Mouse (Mus musculus) MEL (cell line): ENCODE measurements at regions not wholly inside any gene's neighbourhood (a gene's known extent, or its start where the extent isn't known, plus 50 kb on each side); places are given as distances from the start of the nearest gene placed in this dataset.

ENCODE experiments used
- CTCF ChIP-seq, 3 experiments: IDR thresholded peaks in 2 of 3; conservative IDR thresholded peaks in 1 of 3; 2 replicates each; pipeline ENCODE4 v1.5.1; 2011 to 2012; ENCODE audit warnings: low read length in 3 of 3, low read depth in 2 of 3, mild to moderate bottlenecking in 2 of 3, improper control_type of control experiment in 1 of 3, inconsistent platforms in 1 of 3, mixed read lengths in 1 of 3, moderate library complexity in 1 of 3; ENCODE audit not compliant: control insufficient read depth in 1 of 3, insufficient read depth in 1 of 3, poor library complexity in 1 of 3, severe bottlenecking in 1 of 3
- EP300 ChIP-seq, 2 experiments: IDR thresholded peaks; 2 replicates each; pipeline ENCODE4 v1.6.1; 2011; ENCODE audit warnings: improper control_type of control experiment in 2 of 2, low read length in 2 of 2, low read depth in 1 of 2, mild to moderate bottlenecking in 1 of 2
- ETS1 ChIP-seq: IDR thresholded peaks from 2 replicates; pipeline ENCODE4 v1.6.1; 2012; ENCODE audit warnings: low read depth, mild to moderate bottlenecking, inconsistent platforms, low read length, improper control_type of control experiment, moderate library complexity
- GATA1 ChIP-seq: IDR thresholded peaks from 2 replicates; pipeline ENCODE4 v1.6.1; 2011; ENCODE audit warnings: low read depth, low read length, improper control_type of control experiment
- HCFC1 ChIP-seq: IDR thresholded peaks from 2 replicates; pipeline ENCODE4 v1.6.1; 2012; ENCODE audit warnings: low read depth, mild to moderate bottlenecking, inconsistent platforms, low read length, improper control_type of control experiment, moderate library complexity
- JUND ChIP-seq: IDR thresholded peaks from 2 replicates; pipeline ENCODE4 v1.6.1; 2011; ENCODE audit warnings: low read depth, mild to moderate bottlenecking, improper control_type of control experiment, low read length
- KAT2A ChIP-seq: conservative IDR thresholded peaks from 2 replicates; pipeline ENCODE4 v1.6.1; 2012; ENCODE audit warnings: low read depth, low read length, improper control_type of control experiment, inconsistent platforms
- MXI1 ChIP-seq: IDR thresholded peaks from 2 replicates; pipeline ENCODE4 v1.6.1; 2011; ENCODE audit warnings: mild to moderate bottlenecking, low read depth, low read length, improper control_type of control experiment
- POLR2A ChIP-seq, 2 experiments: IDR thresholded peaks; 2 replicates each; pipeline ENCODE4 v1.6.1; 2011 to 2012; ENCODE audit warnings: low read length in 2 of 2, mild to moderate bottlenecking in 2 of 2, control low read depth in 1 of 2, improper control_type of control experiment in 1 of 2, low read depth in 1 of 2, moderate library complexity in 1 of 2; ENCODE audit not compliant: control insufficient read depth in 1 of 2, insufficient read depth in 1 of 2, poor library complexity in 1 of 2
- SIN3A ChIP-seq: IDR thresholded peaks from 2 replicates; pipeline ENCODE4 v1.6.1; 2012; ENCODE audit warnings: low read length, improper control_type of control experiment, inconsistent platforms
- TAL1 ChIP-seq: IDR thresholded peaks from 2 replicates; pipeline ENCODE4 v1.6.1; 2012; ENCODE audit warnings: mild to moderate bottlenecking, inconsistent platforms, low read length, moderate library complexity, mixed read lengths
- TCF12 ChIP-seq: IDR thresholded peaks from 2 replicates; pipeline ENCODE4 v1.6.1; 2014; ENCODE audit warnings: low read depth, mild to moderate bottlenecking, inconsistent platforms, low read length, improper control_type of control experiment, moderate library complexity
- ZMIZ1 ChIP-seq: IDR thresholded peaks from 2 replicates; pipeline ENCODE4 v1.6.1; 2012; ENCODE audit warnings: low read depth, mild to moderate bottlenecking, inconsistent platforms, low read length, improper control_type of control experiment, moderate library complexity
- ZNF384 ChIP-seq: IDR thresholded peaks from 2 replicates; pipeline ENCODE4 v1.6.1; 2012; ENCODE audit warnings: low read depth, mild to moderate bottlenecking, inconsistent platforms, low read length, improper control_type of control experiment

DNA sequence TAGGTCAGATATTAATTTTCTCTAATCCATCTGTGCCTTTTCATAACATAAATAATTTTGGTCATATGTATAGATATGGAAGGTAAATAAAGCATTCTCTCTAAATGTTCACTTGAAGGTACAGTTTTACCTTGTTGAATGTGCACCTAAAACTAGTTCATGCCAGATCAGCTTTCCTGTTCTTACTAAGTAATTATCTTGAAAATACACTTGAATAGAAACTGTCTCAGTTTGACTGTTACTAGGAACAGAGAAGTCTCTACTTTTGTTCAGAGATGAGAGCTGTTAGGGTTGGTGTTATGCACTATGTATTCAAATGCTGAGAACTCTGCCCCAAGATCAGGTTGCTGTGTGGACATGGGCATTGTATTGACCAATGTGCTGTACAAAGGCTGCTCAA is 76.2 kb upstream of the Mdfic start:
- TF ChIP-seq TAL1 = no peak
- no peak for TF ChIP-seq ETS1
- TF ChIP-seq ZNF384 = no peak
- TF ChIP-seq GATA1 = no peak
- TF ChIP-seq KAT2A = no peak
- no peak for TF ChIP-seq CTCF (IDR thresholded peaks at IDR 0.05 in 2 of 3, conservative IDR thresholded peaks at IDR 0.05 in 1 of 3; ENCODE audit: control insufficient read depth in 1 of 3, insufficient read depth in 1 of 3, low read depth in 2 of 3, low read length in 3 of 3, poor library complexity in 1 of 3, severe bottlenecking in 1 of 3)
- no peak for TF ChIP-seq MXI1
- TF ChIP-seq TCF12 = no peak
- no peak for TF ChIP-seq SIN3A
- no peak for TF ChIP-seq HCFC1
- no peak for TF ChIP-seq JUND
- no peak for TF ChIP-seq ZMIZ1
- no peak for TF ChIP-seq POLR2A (IDR thresholded peaks at IDR 0.05; ENCODE audit: control insufficient read depth in 1 of 2, insufficient read depth in 1 of 2, low read depth in 1 of 2, low read length in 2 of 2, poor library complexity in 1 of 2)
- TF ChIP-seq EP300 (IDR thresholded peaks at IDR 0.05; ENCODE audit: low read depth in 1 of 2, low read length in 2 of 2) = no peak
